Mouse (Mus musculus): ENCODE results near the gene Sox2. TPM values are rescaled to one million over a fixed set of nuclear protein-coding genes. Genes with fewer than 3 reads are reported as not detected.

Gene Sox2
- total RNA-seq, 2 experiments from 2014 or later, result 37.8 to 38.2 TPM

- intact Hi-C loops (cut with DNase I), result no loop called here
- H3K27ac ChIP-seq, result no peak overlapping the region
- H3K4me3 ChIP-seq, result no peak overlapping the region
- TF ChIP-seq CTCF (IDR thresholded peaks at IDR 0.05), result no peak
- DNase-seq (ENCODE audit: extremely low spot score in 1 of 2, low spot score in 2 of 2), result no peak
These were observed 28.6 kb downstream of the Sox2 start for GRCm38 (mm10) chr3:34678840-34679239.

GRCm38 (mm10) chr3:34679439-34679838 lies 29.2 kb downstream of the Sox2 start:
- DNase-seq (ENCODE audit: extremely low spot score in 1 of 2, low spot score in 2 of 2), result no peak
- H3K27ac ChIP-seq, result no peak overlapping the region
- intact Hi-C loops (cut with DNase I), result no loop called here
- H3K4me3 ChIP-seq, result no peak overlapping the region
- TF ChIP-seq CTCF (IDR thresholded peaks at IDR 0.05), result no peak

GRCm38 (mm10) chr3:34679921-34680320 lies 29.7 kb downstream of the Sox2 start:
- no peak for DNase-seq (ENCODE audit: extremely low spot score in 1 of 2, low spot score in 2 of 2)
- intact Hi-C loops (cut with DNase I), result no loop called here
- Histone ChIP-seq H3K4me3 (no peak overlapping the region), H3K27ac (no peak overlapping the region)
- TF ChIP-seq CTCF (IDR thresholded peaks at IDR 0.05), result no peak

GRCm38 (mm10) chr3:34688072-34688471 lies 37.9 kb downstream of the Sox2 start:
- intact Hi-C loops (cut with DNase I), result no loop called here
- no peak for DNase-seq (ENCODE audit: extremely low spot score in 1 of 2, low spot score in 2 of 2)
- TF ChIP-seq CTCF (IDR thresholded peaks at IDR 0.05), result no peak; the same call in none of the 2 replicates
- Histone ChIP-seq H3K4me3 (no peak overlapping the region), H3K27ac (no peak overlapping the region)

GRCm38 (mm10) chr3:34691703-34692393 lies 41.6 kb downstream of the Sox2 start:
- DNase-seq (ENCODE audit: extremely low spot score in 1 of 2, low spot score in 2 of 2), result no peak
- Histone ChIP-seq H3K4me3 (peak overlapping the region; percentile 44), H3K27ac (no peak overlapping the region)
- intact Hi-C loops (cut with DNase I), result no loop called here
- TF ChIP-seq CTCF (IDR thresholded peaks at IDR 0.05), result no peak

GRCm38 (mm10) chr3:34692394-34692745 lies 42.2 kb downstream of the Sox2 start:
- peak overlapping the region; percentile 44 for H3K4me3 ChIP-seq
- no peak overlapping the region for H3K27ac ChIP-seq
- TF ChIP-seq CTCF (IDR thresholded peaks at IDR 0.05), result no peak
- DNase-seq (ENCODE audit: extremely low spot score in 1 of 2, low spot score in 2 of 2), result no peak
- intact Hi-C loops (cut with DNase I), result no loop called here

Small RNAs within 50 kb of the gene (microRNA-seq; reads per million reads assigned to microRNA genes)
- gene Mir1897, result 0 reads per million in 2 experiments

Data from left cerebral cortex, adult 2 months (tissue).